Mouse (Mus musculus) megakaryocyte, embryonic 14.5 days (primary cell): ENCODE results near the gene Zdhhc21. TPM values are rescaled to one million over a fixed set of nuclear protein-coding genes. Genes with fewer than 3 reads are reported as not detected.

Experiments
- H3K27me3 ChIP-seq: replicated peaks from 2 replicates; pipeline ENCODE3; 2012; ENCODE audit warnings: inconsistent platforms
- H3K36me3 ChIP-seq: replicated peaks from 2 replicates; pipeline ENCODE3; 2012; ENCODE audit warnings: low read length, inconsistent platforms, mixed read lengths
- H3K4me1 ChIP-seq: 2 replicates; pipeline ENCODE4 v1.6.1; 2012; ENCODE audit warnings: inconsistent platforms
- H3K4me3 ChIP-seq: replicated peaks from 2 replicates; pipeline ENCODE3; 2012; ENCODE audit warnings: moderate library complexity, mild to moderate bottlenecking, inconsistent platforms
- H3K9me3 ChIP-seq: 2 replicates; pipeline ENCODE4 v1.6.1; 2012; ENCODE audit warnings: inconsistent platforms
- FLI1 ChIP-seq: IDR thresholded peaks from 2 replicates; pipeline ENCODE4 v1.6.1; 2012; ENCODE audit warnings: low read length, inconsistent platforms, mixed read lengths
- GATA1 ChIP-seq: IDR thresholded peaks from 3 replicates; pipeline ENCODE4 v1.6.1; 2012; ENCODE audit warnings: mixed read lengths, low read length, inconsistent platforms, borderline replicate concordance
- polyA plus RNA-seq: library from polyadenylated mRNA; stranded (reverse); fragments of >175 nt; gene quantifications from 2 replicates; pipeline ENCODE4 v1.2.3, GENCODE M21; 2012; ENCODE audit warnings: low replicate concordance; ENCODE audit not compliant: insufficient read depth

Gene Zdhhc21
- 0.30 and 0.32 TPM in 2 replicates for polyA plus RNA-seq

GRCm38 (mm10) chr4:82859131-82860125 is at the start of gene Zdhhc21:
Gene Zdhhc21, minus strand, starts transcription at chr4:82859958.
- TF ChIP-seq FLI1 = no peak
- no peak for TF ChIP-seq GATA1
- Histone ChIP-seq H3K4me3 (peak within 1 kb of the TSS; percentile 96), H3K4me1 (peaks cover 46% of the 10 kb centered on the region), H3K36me3 (no peaks in the 10 kb centered on the region), H3K27me3 (peaks cover 3% of the 10 kb centered on the region), H3K9me3 (no peaks in the 10 kb centered on the region)

DNA sequence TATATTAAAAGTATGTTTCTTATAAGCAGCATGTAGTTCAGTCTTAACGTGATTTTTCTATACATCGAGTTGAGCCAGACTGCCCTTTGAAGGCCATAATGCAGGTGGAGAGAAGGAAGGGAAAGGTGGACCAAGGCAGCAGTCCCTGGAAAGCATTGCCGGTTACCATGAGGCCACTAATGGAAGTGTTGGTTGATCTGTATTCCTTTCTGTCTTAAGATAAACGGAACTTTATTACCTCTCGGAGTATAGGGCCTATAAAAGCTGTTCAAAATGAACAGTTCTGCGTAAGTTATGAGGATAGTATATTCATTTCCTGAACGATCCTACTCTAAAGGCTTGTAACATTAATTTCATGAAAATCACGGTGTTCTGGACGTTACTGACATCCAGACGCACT is 35.5 kb upstream of the Zdhhc21 start:
- Histone ChIP-seq H3K36me3 (no peaks in the 10 kb centered on the region), H3K4me3 (no peak overlapping the region), H3K4me1 (no peaks in the 10 kb centered on the region), H3K9me3 (no peaks in the 10 kb centered on the region), H3K27me3 (peaks cover 2% of the 10 kb centered on the region)
- TF ChIP-seq FLI1 (no peak), GATA1 (no peak)

GRCm38 (mm10) chr4:82892247-82892646 is 32.5 kb upstream of the Zdhhc21 start:
- H3K4me3 ChIP-seq = no peak overlapping the region
- TF ChIP-seq FLI1 (no peak), GATA1 (no peak)
- H3K9me3 ChIP-seq = no peaks in the 10 kb centered on the region
- H3K4me1 ChIP-seq = no peaks in the 10 kb centered on the region
- peaks cover 2% of the 10 kb centered on the region for H3K27me3 ChIP-seq
- H3K36me3 ChIP-seq = no peaks in the 10 kb centered on the region

DNA sequence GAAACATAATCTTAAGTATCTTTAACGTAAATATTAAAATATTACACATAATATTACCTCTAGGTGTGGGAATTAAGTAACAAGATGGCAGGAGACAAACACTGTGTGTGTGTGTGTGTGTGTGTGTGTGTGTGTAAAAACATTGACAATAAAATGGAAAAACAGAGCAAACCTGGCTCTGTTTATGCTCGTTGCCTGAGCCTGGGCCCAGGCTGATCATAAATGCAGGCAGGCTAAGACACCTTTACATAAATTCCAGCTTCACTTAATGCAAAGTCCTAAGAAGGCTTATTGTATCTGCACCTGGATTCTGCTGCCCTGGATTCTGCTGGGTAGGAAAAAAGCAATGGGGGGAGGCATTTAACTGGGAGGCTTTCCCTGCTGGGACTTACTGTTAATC is 31.8 kb upstream of the Zdhhc21 start:
- Histone ChIP-seq H3K4me1 (no peaks in the 10 kb centered on the region), H3K4me3 (no peak overlapping the region), H3K36me3 (no peaks in the 10 kb centered on the region), H3K27me3 (no peaks in the 10 kb centered on the region), H3K9me3 (no peaks in the 10 kb centered on the region)
- TF ChIP-seq GATA1 (no peak), FLI1 (no peak)

DNA sequence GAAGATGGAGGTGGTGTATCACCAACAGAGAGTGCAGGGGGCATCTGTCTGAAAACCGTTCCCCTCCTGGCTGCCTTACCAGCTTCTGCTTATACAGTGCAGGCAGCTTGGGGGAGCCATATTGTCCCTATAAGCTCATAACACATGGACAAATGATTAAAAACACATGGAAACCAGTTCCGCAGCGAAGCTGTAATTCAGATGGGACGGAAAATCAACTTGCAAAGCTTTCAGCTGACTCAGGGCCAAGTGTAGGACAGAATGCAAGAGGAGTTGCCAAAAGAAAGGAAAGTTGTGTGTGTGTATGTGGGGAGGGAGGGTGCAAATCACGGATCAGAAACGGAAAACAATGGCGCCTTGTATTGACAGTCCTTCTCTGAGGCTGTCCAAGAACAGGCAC is 31.3 kb upstream of the Zdhhc21 start:
- Histone ChIP-seq H3K4me1 (no peaks in the 10 kb centered on the region), H3K4me3 (no peak overlapping the region), H3K36me3 (no peaks in the 10 kb centered on the region), H3K27me3 (no peaks in the 10 kb centered on the region), H3K9me3 (no peaks in the 10 kb centered on the region)
- no peak for TF ChIP-seq FLI1

DNA sequence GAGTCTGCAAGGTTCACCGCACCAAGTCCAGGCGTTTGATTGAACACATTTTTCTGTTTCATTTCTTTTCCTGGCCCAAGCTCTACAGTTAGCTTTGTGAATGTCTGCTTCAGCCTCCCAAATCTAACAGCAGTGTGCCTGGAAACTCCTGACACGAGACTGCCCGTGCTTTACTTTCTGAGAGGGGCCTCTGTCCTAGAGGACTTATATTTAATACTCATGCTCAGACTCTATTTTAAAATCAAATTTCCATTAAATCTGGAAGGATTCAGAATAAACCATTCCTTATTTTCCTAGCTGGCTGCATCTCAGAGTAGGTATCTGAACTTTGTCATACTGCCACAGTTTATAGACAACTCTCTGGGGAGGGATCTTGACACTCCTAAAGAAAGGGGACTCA is 30.8 kb upstream of the Zdhhc21 start:
- Histone ChIP-seq H3K4me1 (no peaks in the 10 kb centered on the region), H3K9me3 (no peaks in the 10 kb centered on the region), H3K4me3 (no peak overlapping the region), H3K27me3 (no peaks in the 10 kb centered on the region), H3K36me3 (no peaks in the 10 kb centered on the region)
- TF ChIP-seq GATA1 (no peak), FLI1 (no peak)

DNA sequence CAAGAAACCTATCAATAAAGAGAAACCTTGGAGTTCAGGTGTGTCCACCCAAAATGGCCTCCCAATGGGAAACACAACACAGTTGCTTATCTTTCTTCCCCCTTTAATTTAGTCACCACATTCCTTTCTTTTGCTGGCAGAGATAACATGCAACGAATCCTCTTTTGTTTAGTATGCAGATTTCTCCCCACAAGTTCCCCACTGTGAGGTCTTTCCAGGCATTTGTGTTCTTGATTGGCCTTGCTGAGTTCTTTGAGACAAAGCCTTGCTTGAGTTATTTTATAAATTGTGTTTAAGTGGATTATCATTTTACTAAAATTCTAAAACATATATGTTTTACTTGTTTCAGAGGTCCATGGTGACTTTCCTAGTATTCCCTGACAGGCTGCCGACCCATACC is 26.4 kb upstream of the Zdhhc21 start:
- TF ChIP-seq FLI1 (no peak), GATA1 (no peak)
- Histone ChIP-seq H3K4me3 (no peak overlapping the region), H3K9me3 (0 out of 2 replicates have a peak, but pooled peaks cover 7% of the 10 kb centered on the region), H3K27me3 (no peaks in the 10 kb centered on the region), H3K36me3 (no peaks in the 10 kb centered on the region), H3K4me1 (no peaks in the 10 kb centered on the region)

- H3K9me3 ChIP-seq = 0 out of 2 replicates have a peak, but pooled peaks cover 7% of the 10 kb centered on the region
- H3K4me1 ChIP-seq = no peaks in the 10 kb centered on the region
- H3K36me3 ChIP-seq = no peaks in the 10 kb centered on the region
- no peaks in the 10 kb centered on the region for H3K27me3 ChIP-seq
- TF ChIP-seq GATA1 (no peak), FLI1 (no peak)
- no peak overlapping the region for H3K4me3 ChIP-seq
Observed at GRCm38 (mm10) chr4:82885535-82885913, 25.8 kb upstream of the Zdhhc21 start.

DNA sequence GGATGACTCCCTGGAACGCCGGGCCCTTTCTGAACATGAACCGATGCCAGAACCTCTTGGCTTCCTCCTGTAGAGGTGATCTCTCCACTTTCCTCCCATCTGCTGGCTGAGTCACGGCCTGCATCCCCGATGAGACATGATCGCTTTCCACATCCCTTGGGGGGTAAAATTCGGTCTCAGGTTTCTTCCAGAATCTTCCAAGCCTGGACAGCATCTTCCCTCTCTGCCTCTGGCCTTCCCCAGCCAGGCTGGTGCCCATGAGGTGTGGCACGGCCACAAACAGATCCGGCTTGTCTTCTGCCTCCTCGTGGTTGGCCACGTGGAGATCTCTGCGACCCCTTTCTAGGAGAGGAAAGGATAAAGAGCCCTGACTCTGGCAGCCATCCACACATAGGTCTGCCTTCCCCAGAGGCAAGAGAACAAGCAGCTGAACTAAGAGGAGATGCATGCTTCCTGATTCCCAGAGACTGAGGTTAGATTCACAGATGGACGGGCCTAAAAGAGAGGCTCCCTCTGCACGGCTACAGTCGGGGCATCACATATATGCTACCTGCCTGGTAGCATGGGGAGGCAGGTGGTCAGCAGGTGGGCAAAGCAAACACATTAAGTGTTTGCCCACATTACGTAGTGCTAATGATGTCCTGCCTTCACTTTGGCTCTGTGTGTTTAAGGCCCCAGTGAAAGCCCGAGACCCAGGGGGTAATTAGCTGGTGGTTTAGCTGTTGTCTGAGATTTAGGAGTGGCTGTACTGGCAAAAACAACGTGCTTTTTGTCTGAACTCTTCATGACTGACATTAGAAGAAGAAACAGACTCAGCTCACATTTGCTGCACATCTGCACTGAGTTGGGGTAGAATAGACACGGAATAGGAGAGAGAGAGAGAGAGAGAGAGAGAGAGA is 25.1 kb upstream of the Zdhhc21 start, which contains the start of gene Cer1:
Gene Cer1 (minus strand): TSS at position 513 of the 899 bp plus-strand sequence.
- Histone ChIP-seq H3K9me3 (0 out of 2 replicates have a peak, but pooled peaks cover 7% of the 10 kb centered on the region), H3K4me1 (no peaks in the 10 kb centered on the region), H3K4me3 (no peak within 1 kb of the TSS), H3K27me3 (no peaks in the 10 kb centered on the region), H3K36me3 (no peaks in the 10 kb centered on the region)
- TF ChIP-seq GATA1 (no peak), FLI1 (no peak)

- Histone ChIP-seq H3K4me3 (no peak overlapping the region), H3K36me3 (no peaks in the 10 kb centered on the region), H3K9me3 (0 out of 2 replicates have a peak, but pooled peaks cover 7% of the 10 kb centered on the region), H3K4me1 (no peaks in the 10 kb centered on the region), H3K27me3 (no peaks in the 10 kb centered on the region)
- no peak for TF ChIP-seq GATA1
- TF ChIP-seq FLI1 = no peak
Observed at GRCm38 (mm10) chr4:82882500-82882899, 22.7 kb upstream of the Zdhhc21 start.
